In genomic region chrX:103828836-103829235, GRCm38 (mm10) we compare ENCODE assay signal across 25 mouse cellular contexts. TPM values are rescaled to one million over a fixed set of nuclear protein-coding genes. Genes with fewer than 3 reads are reported as not detected.
DNase-seq lines count a peak whose midpoint lies in the region; ATAC-seq lines count a peak whose summit lies in the region.
"Had no signal": no experiment of that assay in that cellular context is flagged by ENCODE, and none has a peak within 500 bp of the region (broad histone marks: within the 10 kb centered on the region; RNA-seq: fewer than 3 reads in every experiment).

No protein-coding gene starts in this region.

- no peaks in the 10 kb centered on the region for H3K9me3 ChIP-seq in kidney, embryonic 15.5 days (replicated peaks)
- H3K9me3 ChIP-seq: embryonic facial prominence, embryonic 12.5 days; embryonic facial prominence, embryonic 15.5 days; G1E; hindbrain, embryonic 12.5 days; hindbrain, embryonic 15.5 days had no signal

- no peaks in the 10 kb centered on the region for H3K4me1 ChIP-seq in kidney, embryonic 15.5 days
- H3K4me1 ChIP-seq: embryonic facial prominence, embryonic 12.5 days; embryonic facial prominence, embryonic 15.5 days; hindbrain, embryonic 12.5 days; hindbrain, embryonic 15.5 days had no signal

- no peak overlapping the region for H3K27ac ChIP-seq in kidney, embryonic 15.5 days
- H3K27ac ChIP-seq: embryonic facial prominence, embryonic 12.5 days; embryonic facial prominence, embryonic 15.5 days; gastrocnemius, adult 2 months; hindbrain, embryonic 12.5 days; hindbrain, embryonic 15.5 days had no signal

- no peak for ATAC-seq in kidney, embryonic 15.5 days (replicated peaks; ENCODE audit: low FRiP score)
- ATAC-seq: forebrain, embryonic 14.5 days; forebrain, postnatal 0 days; Patski had no signal

- H3K9ac ChIP-seq in kidney, embryonic 15.5 days = no peak overlapping the region
- H3K9ac ChIP-seq: embryonic facial prominence, embryonic 12.5 days; embryonic facial prominence, embryonic 15.5 days; forebrain, postnatal 0 days; hindbrain, embryonic 12.5 days; hindbrain, embryonic 15.5 days had no signal

- DNase-seq in kidney, adult 18-20 months = peak; percentile 16
- peak; percentile 80 for DNase-seq in kidney, adult 9 months
- DNase-seq in kidney, postnatal 10 days = no peak
- peak; percentile 25 to 71 for DNase-seq in kidney, postnatal 25 days
- DNase-seq in left cerebral cortex, adult 8-10 months (ENCODE audit: low spot score in 2 of 2) = no peak
- DNase-seq: adrenal gland, postnatal 10 days; B cell, adult 2 months; cerebellum, adult 11 months; cerebellum, adult 2 months; cerebellum, adult 9-11 months; cerebellum, postnatal 25 days; forebrain, postnatal 0 days; gastrocnemius, adult 2 months; gastrocnemius, postnatal 14 days; heart, adult 11 months had no signal

- H3K4me2 ChIP-seq in kidney, embryonic 15.5 days = no peak overlapping the region
- H3K4me2 ChIP-seq: embryonic facial prominence, embryonic 12.5 days; embryonic facial prominence, embryonic 15.5 days; heart, embryonic 11.5 days; hindbrain, embryonic 12.5 days; hindbrain, embryonic 15.5 days had no signal

- WGBS in kidney, embryonic 15.5 days = 81% methylated on average over 2 of the region's 2 CpGs

- peaks cover 48% of the 10 kb centered on the region for H3K27me3 ChIP-seq in kidney, embryonic 15.5 days
- H3K27me3 ChIP-seq: CH12.LX had no signal

- H3K36me3 ChIP-seq in kidney, embryonic 15.5 days = no peaks in the 10 kb centered on the region
- H3K36me3 ChIP-seq: embryonic facial prominence, embryonic 12.5 days; embryonic facial prominence, embryonic 15.5 days; G1E; hindbrain, embryonic 12.5 days; hindbrain, embryonic 15.5 days had no signal

- H3K4me3 ChIP-seq in kidney, embryonic 15.5 days (replicated peaks) = no peak overlapping the region
- H3K4me3 ChIP-seq: embryonic facial prominence, embryonic 12.5 days; embryonic facial prominence, embryonic 15.5 days; gastrocnemius, adult 2 months; hindbrain, embryonic 12.5 days; hindbrain, embryonic 15.5 days had no signal

RNA-seq across cellular contexts. Expression of gene Slc16a2, which starts 7.1 kb away (rescaled TPM):
- 10.7 and 13.2 TPM in 2 replicates for polyA plus RNA-seq in kidney, embryonic 15.5 days (2015; fragmentation: Nextera tagmentation; extraction: Ambion mirVana)
- total RNA-seq in left cerebral cortex, adult 8-10 months (2022) = 10 to 100 TPM; 27.4 to 30.3 (median 28.8) TPM
- polyA plus RNA-seq: G1E had no signal

Comparison
In these comparisons a context has a peak if more than half of its experiments do, and no peak if none do; other contexts are left out.
1. DNase-seq: peak in kidney, adult 18-20 months (single experiment), kidney, adult 9 months (single experiment) and kidney, postnatal 25 days (2 of 2); none in kidney, postnatal 10 days (single experiment) and left cerebral cortex, adult 8-10 months (0 of 2).